Mouse (Mus musculus): ENCODE measurements around the gene Wdhd1.

- TF ChIP-seq CTCF (IDR thresholded peaks at IDR 0.05; ENCODE audit: low read depth) = no peak
- TF ChIP-seq EP300 (optimal IDR thresholded peaks at IDR 0.05) = no peak
Measured at GRCm38 (mm10) chr14:47304814-47305405, 28.3 kb upstream of the Wdhd1 start.
